20 mouse cellular contexts compared by ENCODE assay signal in genomic region chr5:65861154-65861944, GRCm38 (mm10). TPM values are rescaled to one million over a fixed set of nuclear protein-coding genes. Genes with fewer than 3 reads are reported as not detected.
DNase-seq lines count a peak whose midpoint lies in the region; ATAC-seq and TF ChIP-seq lines count a peak whose summit lies in the region.
"Had no signal": no experiment of that assay in that cellular context is flagged by ENCODE, and none has a peak within 500 bp of the region (broad histone marks: within the 10 kb centered on the region; RNA-seq: fewer than 3 reads in every experiment).

Gene Rhoh, plus strand, starts transcription at chr5:65861213.

- no peak for TF ChIP-seq POLR2A in CH12.LX (IDR thresholded peaks at IDR 0.05; ENCODE audit: low read depth, low read length)
- TF ChIP-seq POLR2A in thymus, adult 2 months (IDR thresholded peaks at IDR 0.05; ENCODE audit: control insufficient read depth, extremely low read depth, insufficient read depth, low read length, poor library complexity) = 0 out of 2 replicates have a peak, but pooled peaks have one; percentile 25

- no peak for TF ChIP-seq CTCF in gastrocnemius, adult 2 months (IDR thresholded peaks at IDR 0.05)
- no peak for TF ChIP-seq CTCF in CH12.LX (conservative IDR thresholded peaks at IDR 0.05 in 1 of 2, IDR thresholded peaks at IDR 0.05 in 1 of 2; ENCODE audit: low read depth in 2 of 2, low read length in 2 of 2)
- TF ChIP-seq CTCF in thymus, adult 2 months (IDR thresholded peaks at IDR 0.05; ENCODE audit: borderline replicate concordance, control insufficient read depth, extremely low read depth, insufficient read depth, low read length, poor library complexity) = no peak

- no peak for TF ChIP-seq EP300 in CH12.LX (IDR thresholded peaks at IDR 0.05; ENCODE audit: low read length)

- H3K36me3 ChIP-seq in CH12.LX (replicated peaks in 1 of 2; ENCODE audit: control insufficient read depth in 1 of 2, insufficient read depth in 1 of 2, low read length in 1 of 2) = no peaks in the 10 kb centered on the region
- peaks cover 4% of the 10 kb centered on the region; the same call in 1 of the 2 replicates for H3K36me3 ChIP-seq in thymus, adult 2 months (ENCODE audit: control insufficient read depth, insufficient read depth, low read length)
- no peaks in the 10 kb centered on the region for H3K36me3 ChIP-seq in hindbrain, embryonic 11.5 days (ENCODE audit: control insufficient read depth, insufficient read depth, low read length)
- H3K36me3 ChIP-seq: forebrain, embryonic 15.5 days; heart, embryonic 15.5 days; midbrain, embryonic 13.5 days had no signal

- no peak for TF ChIP-seq RAD21 in CH12.LX (IDR thresholded peaks at IDR 0.05; ENCODE audit: low read depth, low read length)

- H3K27me3 ChIP-seq in CH12.LX (replicated peaks) = no peaks in the 10 kb centered on the region
- H3K27me3 ChIP-seq in thymus, adult 2 months (ENCODE audit: control insufficient read depth, insufficient read depth, low read length) = no peaks in the 10 kb centered on the region
- no peaks in the 10 kb centered on the region for H3K27me3 ChIP-seq in hindbrain, embryonic 11.5 days (ENCODE audit: control insufficient read depth, insufficient read depth, low read length)
- H3K27me3 ChIP-seq: forebrain, embryonic 15.5 days; heart, embryonic 15.5 days; midbrain, embryonic 13.5 days; Patski had no signal

- H3K9ac ChIP-seq in CH12.LX (ENCODE audit: insufficient read depth, low read depth) = peak within 1 kb of the TSS; percentile 57
- H3K9ac ChIP-seq in hindbrain, embryonic 11.5 days (ENCODE audit: low read depth, low read length) = no peak within 1 kb of the TSS
- H3K9ac ChIP-seq: forebrain, embryonic 15.5 days; heart, embryonic 15.5 days; midbrain, embryonic 13.5 days had no signal

- H3K4me2 ChIP-seq in CH12.LX (ENCODE audit: insufficient read depth, low read depth, poor library complexity, severe bottlenecking) = peak within 1 kb of the TSS; percentile 34
- no peak within 1 kb of the TSS for H3K4me2 ChIP-seq in hindbrain, embryonic 11.5 days (replicated peaks; ENCODE audit: low read depth, low read length)
- H3K4me2 ChIP-seq: forebrain, embryonic 15.5 days; heart, embryonic 15.5 days; midbrain, embryonic 13.5 days had no signal

- in situ Hi-C loops in CH12.LX (cut with MboI; ENCODE audit: low pct_ligation_motif_present, low pct_unique_long_range_greater_than_20kb, low sequenced_read_pairs) = no loop called here

- H3K27ac ChIP-seq in gastrocnemius, adult 2 months = peak within 1 kb of the TSS; percentile 24; the same call in 1 of the 2 replicates
- peak within 1 kb of the TSS; percentile 83 for H3K27ac ChIP-seq in CH12.LX (ENCODE audit: insufficient read depth, low read depth)
- peak within 1 kb of the TSS; percentile 99 for H3K27ac ChIP-seq in thymus, adult 2 months (ENCODE audit: control insufficient read depth, insufficient read depth, low read length)
- no peak within 1 kb of the TSS for H3K27ac ChIP-seq in hindbrain, embryonic 11.5 days (ENCODE audit: low read depth, low read length)
- H3K27ac ChIP-seq: forebrain, embryonic 15.5 days; heart, embryonic 15.5 days; left cerebral cortex, adult 2 months; midbrain, embryonic 13.5 days; stomach, postnatal 0 days had no signal

- peaks cover 18 to 69% of the 10 kb centered on the region in 2 experiments for H3K4me1 ChIP-seq in CH12.LX (ENCODE audit: control insufficient read depth in 1 of 2, insufficient read depth in 2 of 2)
- H3K4me1 ChIP-seq in thymus, adult 2 months (replicated peaks; ENCODE audit: control insufficient read depth, insufficient read depth, low read length) = peaks cover 23% of the 10 kb centered on the region
- no peaks in the 10 kb centered on the region for H3K4me1 ChIP-seq in hindbrain, embryonic 11.5 days (replicated peaks; ENCODE audit: control insufficient read depth, insufficient read depth, low read length)
- H3K4me1 ChIP-seq: forebrain, embryonic 15.5 days; midbrain, embryonic 13.5 days had no signal

- DNase-seq in gastrocnemius, adult 2 months = no peak
- DNase-seq in gastrocnemius, postnatal 4 days (ENCODE audit: low spot score in 2 of 2) = no peak
- no peak for DNase-seq in CH12.LX (ENCODE audit: extremely low read depth)
- peak; percentile 79 for DNase-seq in induced T-regulatory cell, adult 2 months (ENCODE audit: low read depth)
- peak; percentile 64 for DNase-seq in thymus, adult 2 months
- no peak for DNase-seq in c-Kit-positive CD71-positive TER-119-positive erythroid progenitor cells, embryonic 14.5 days (ENCODE audit: low spot score)
- DNase-seq in MN1 (ENCODE audit: low spot score) = no peak
- DNase-seq in hindbrain, embryonic 11.5 days (ENCODE audit: low spot score) = no peak
- DNase-seq: adrenal gland, adult 8-10 months; gastrocnemius, postnatal 10 days; kidney, postnatal 4 days; liver; right cerebral cortex, postnatal 14 days had no signal

- intact Hi-C loops in gastrocnemius, adult 2 months (cut with DNase I) = no loop called here

- H3K79me2 ChIP-seq in CH12.LX (replicated peaks; ENCODE audit: control insufficient read depth, extremely low read depth, insufficient read depth, poor library complexity, severe bottlenecking) = peaks cover 29% of the 10 kb centered on the region

- ATAC-seq in hindbrain, embryonic 11.5 days (ENCODE audit: low FRiP score) = no peak
- ATAC-seq: forebrain, embryonic 15.5 days; intestine, postnatal 0 days; midbrain, embryonic 13.5 days; Patski had no signal

- no peak within 1 kb of the TSS for H3K4me3 ChIP-seq in gastrocnemius, adult 2 months
- peak within 1 kb of the TSS; percentile 8 to 16 (median 13) for H3K4me3 ChIP-seq in CH12.LX (replicated peaks in 1 of 3; ENCODE audit: low read depth in 2 of 3, low read length in 2 of 3, poor library complexity in 1 of 3)
- peak within 1 kb of the TSS; percentile 71 for H3K4me3 ChIP-seq in thymus, adult 2 months (ENCODE audit: control insufficient read depth, insufficient read depth, low read length)
- H3K4me3 ChIP-seq in hindbrain, embryonic 11.5 days (ENCODE audit: low read depth, low read length) = no peak within 1 kb of the TSS
- H3K4me3 ChIP-seq: forebrain, embryonic 15.5 days; heart, embryonic 15.5 days; left cerebral cortex, adult 2 months; midbrain, embryonic 13.5 days had no signal

- H3K9me3 ChIP-seq in CH12.LX (replicated peaks; ENCODE audit: low read length) = no peaks in the 10 kb centered on the region
- H3K9me3 ChIP-seq in hindbrain, embryonic 11.5 days (ENCODE audit: control insufficient read depth, low read length) = no peaks in the 10 kb centered on the region
- H3K9me3 ChIP-seq: forebrain, embryonic 15.5 days; heart, embryonic 15.5 days; midbrain, embryonic 13.5 days had no signal

- WGBS in thymus, adult 2 months = 10% methylated on average over 10 of the region's 10 CpGs
- WGBS in hindbrain, embryonic 11.5 days = 81% methylated on average over 10 of the region's 10 CpGs

- dilution Hi-C loops in CH12.LX (cut with MboI; ENCODE audit: extremely low pct_ligation_motif_present, extremely low pct_unique_long_range_greater_than_20kb, low sequenced_read_pairs) = no loop called here

TF ChIP-seq in CH12.LX, 34 proteins besides CTCF, POLR2A, EP300 and RAD21:
- TF ChIP-seq ZNF384 (IDR thresholded peaks at IDR 0.05; ENCODE audit: low read depth, low read length) = peak; percentile 63
- no peak for TF ChIP-seq BHLHE40 (IDR thresholded peaks at IDR 0.05; ENCODE audit: low read depth, low read length)
- no peak for TF ChIP-seq PAX5 (IDR thresholded peaks at IDR 0.05; ENCODE audit: low read length)
- 0 out of 2 replicates have a peak, but pooled peaks have one; percentile 33 for TF ChIP-seq TBP (conservative IDR thresholded peaks at IDR 0.05; ENCODE audit: low read depth, low read length)

RNA-seq across cellular contexts. Expression of gene Rhoh, which starts in this region (rescaled TPM):
- total RNA-seq in gastrocnemius, adult 2 months (2021) = under 1 TPM; 0.26 to 0.31 TPM
- 1 to 10 TPM; 1.9 to 2.4 TPM for total RNA-seq in gastrocnemius, postnatal 4 days (2021)
- total RNA-seq in CH12.LX (2012; rRNA removed) = 18.9 and 23.3 TPM in 2 replicates
- 20.0 and 22.1 TPM in 2 replicates for total RNA-seq in CH12.LX (2014; rRNA removed)
- 12.1 and 13.7 TPM in 2 replicates for polyA plus RNA-seq in CH12.LX (2012; ENCODE audit: insufficient read length, low read depth)
- polyA plus RNA-seq in thymus, adult 2 months (2012; rRNA removed) = 132 and 135 TPM in 2 replicates
- polyA plus RNA-seq in hindbrain, embryonic 11.5 days (2014; fragmentation: Nextera tagmentation; extraction: Ambion mirVana) = 0.09 and 0.52 TPM in 2 replicates

Comparison
In these comparisons a context has a peak if more than half of its experiments do, and no peak if none do; other contexts are left out.
1. RNA of gene Rhoh (total RNA-seq): 18.9 to 23.3 TPM in CH12.LX; 1.9 to 2.4 TPM in gastrocnemius, postnatal 4 days and 0.26 to 0.31 TPM in gastrocnemius, adult 2 months; every median in the first group is over 4 times any median in the second.
2. DNase-seq: peak in induced T-regulatory cell, adult 2 months (single experiment) and thymus, adult 2 months (single experiment); none in gastrocnemius, adult 2 months (single experiment), gastrocnemius, postnatal 4 days (0 of 2), CH12.LX (single experiment), c-Kit-positive CD71-positive TER-119-positive erythroid progenitor cells, embryonic 14.5 days (single experiment), MN1 (single experiment) and hindbrain, embryonic 11.5 days (single experiment).
3. H3K4me3 ChIP-seq: peak in CH12.LX (3 of 3) and thymus, adult 2 months (single experiment); none in gastrocnemius, adult 2 months (single experiment) and hindbrain, embryonic 11.5 days (single experiment).